Comparison of ENCODE assay signal across 21 mouse cellular contexts in genomic region chr11:12350986-12351546, GRCm38 (mm10).
DNase-seq lines count a peak whose midpoint lies in the region; ATAC-seq lines count a peak whose summit lies in the region.
"Had no signal": no experiment of that assay in that cellular context is flagged by ENCODE, and none has a peak within 500 bp of the region (broad histone marks: within the 10 kb centered on the region; RNA-seq: fewer than 3 reads in every experiment).

No protein-coding gene starts in this region.

- H3K27me3 ChIP-seq in embryonic facial prominence, embryonic 12.5 days, result no peaks in the 10 kb centered on the region
- H3K27me3 ChIP-seq in embryonic facial prominence, embryonic 10.5 days (replicated peaks; ENCODE audit: low read depth, poor library complexity, severe bottlenecking), result no peaks in the 10 kb centered on the region
- no peaks in the 10 kb centered on the region for H3K27me3 ChIP-seq in kidney, embryonic 15.5 days
- H3K27me3 ChIP-seq in neural tube, embryonic 13.5 days, result no peaks in the 10 kb centered on the region
- H3K27me3 ChIP-seq in stomach, embryonic 16.5 days (ENCODE audit: control insufficient read depth, insufficient read depth, low read length), result no peaks in the 10 kb centered on the region
- H3K27me3 ChIP-seq: CH12.LX; neural tube, embryonic 12.5 days had no signal

- H3K4me3 ChIP-seq in embryonic facial prominence, embryonic 12.5 days, result no peak overlapping the region
- H3K4me3 ChIP-seq in embryonic facial prominence, embryonic 10.5 days, result no peak overlapping the region
- no peak overlapping the region for H3K4me3 ChIP-seq in kidney, embryonic 15.5 days (replicated peaks)
- no peak overlapping the region for H3K4me3 ChIP-seq in neural tube, embryonic 13.5 days
- no peak overlapping the region for H3K4me3 ChIP-seq in stomach, embryonic 16.5 days (replicated peaks; ENCODE audit: low read length)
- H3K4me3 ChIP-seq: forebrain, embryonic 10.5 days; heart, embryonic 12.5 days; neural tube, embryonic 12.5 days had no signal

- no peaks in the 10 kb centered on the region for H3K4me1 ChIP-seq in embryonic facial prominence, embryonic 12.5 days
- H3K4me1 ChIP-seq in embryonic facial prominence, embryonic 10.5 days, result peaks cover 8% of the 10 kb centered on the region
- H3K4me1 ChIP-seq in kidney, embryonic 15.5 days, result peaks cover 8% of the 10 kb centered on the region; the same call in 1 of the 2 replicates
- H3K4me1 ChIP-seq in neural tube, embryonic 13.5 days (replicated peaks), result peaks cover 5% of the 10 kb centered on the region
- peaks cover 6% of the 10 kb centered on the region; the same call in 1 of the 2 replicates for H3K4me1 ChIP-seq in stomach, embryonic 16.5 days (ENCODE audit: control insufficient read depth, insufficient read depth, low read length)
- H3K4me1 ChIP-seq: neural tube, embryonic 12.5 days had no signal

- H3K9ac ChIP-seq in embryonic facial prominence, embryonic 12.5 days, result no peak overlapping the region
- no peak overlapping the region for H3K9ac ChIP-seq in kidney, embryonic 15.5 days
- H3K9ac ChIP-seq in neural tube, embryonic 13.5 days, result no peak overlapping the region
- H3K9ac ChIP-seq in stomach, embryonic 16.5 days (ENCODE audit: low read length), result no peak overlapping the region
- H3K9ac ChIP-seq: heart, embryonic 12.5 days; neural tube, embryonic 12.5 days had no signal

- 0 out of 2 replicates have a peak, but pooled peaks have one; percentile 22 for ATAC-seq in embryonic facial prominence, embryonic 12.5 days (ENCODE audit: insufficient number of reproducible peaks, insufficient read depth, low FRiP score, low TSS enrichment)
- no peak for ATAC-seq in kidney, embryonic 15.5 days (replicated peaks; ENCODE audit: low FRiP score)
- no peak for ATAC-seq in neural tube, embryonic 13.5 days (ENCODE audit: low read depth)
- no peak for ATAC-seq in stomach, embryonic 16.5 days (ENCODE audit: insufficient read depth, low FRiP score)
- ATAC-seq: hindbrain, embryonic 16.5 days had no signal

- no peak for DNase-seq in embryonic facial prominence, embryonic 10.5 days (ENCODE audit: low spot score)
- DNase-seq in kidney, adult 18-20 months, result no peak
- DNase-seq in neural tube, embryonic 10.5 days (ENCODE audit: extremely low spot score, low spot score), result no peak
- DNase-seq in frontal cortex, postnatal 25 days (ENCODE audit: low spot score in 2 of 2), result no peak
- DNase-seq: adrenal gland, adult 2 months; cerebellum, postnatal 25 days; gastrocnemius, postnatal 36 days; kidney, postnatal 25 days; lung, adult 2 months; lung, postnatal 36 days; right cerebral cortex, postnatal 25 days had no signal

- no peak overlapping the region; the same call in 1 of the 2 replicates for H3K27ac ChIP-seq in embryonic facial prominence, embryonic 12.5 days
- no peak overlapping the region for H3K27ac ChIP-seq in embryonic facial prominence, embryonic 10.5 days (replicated peaks)
- 0 out of 2 replicates have a peak overlapping the region, but pooled peaks have one; percentile 32 for H3K27ac ChIP-seq in kidney, embryonic 15.5 days
- 0 out of 2 replicates have a peak overlapping the region, but pooled peaks have one; percentile 54 for H3K27ac ChIP-seq in neural tube, embryonic 13.5 days (replicated peaks)
- H3K27ac ChIP-seq in stomach, embryonic 16.5 days (ENCODE audit: low read length), result 0 out of 2 replicates have a peak overlapping the region, but pooled peaks have one; percentile 15
- H3K27ac ChIP-seq: forebrain, embryonic 10.5 days; neural tube, embryonic 12.5 days had no signal

- H3K36me3 ChIP-seq in embryonic facial prominence, embryonic 12.5 days, result no peaks in the 10 kb centered on the region
- no peaks in the 10 kb centered on the region for H3K36me3 ChIP-seq in embryonic facial prominence, embryonic 10.5 days (replicated peaks)
- H3K36me3 ChIP-seq in kidney, embryonic 15.5 days, result no peaks in the 10 kb centered on the region
- no peaks in the 10 kb centered on the region for H3K36me3 ChIP-seq in neural tube, embryonic 13.5 days
- no peaks in the 10 kb centered on the region for H3K36me3 ChIP-seq in stomach, embryonic 16.5 days (ENCODE audit: control insufficient read depth, insufficient read depth, low read length)
- H3K36me3 ChIP-seq: forebrain, embryonic 10.5 days; heart, embryonic 12.5 days; neural tube, embryonic 12.5 days had no signal

- no peaks in the 10 kb centered on the region for H3K9me3 ChIP-seq in embryonic facial prominence, embryonic 12.5 days
- H3K9me3 ChIP-seq in embryonic facial prominence, embryonic 10.5 days, result no peaks in the 10 kb centered on the region
- no peaks in the 10 kb centered on the region for H3K9me3 ChIP-seq in kidney, embryonic 15.5 days (replicated peaks)
- H3K9me3 ChIP-seq in neural tube, embryonic 13.5 days, result no peaks in the 10 kb centered on the region
- no peaks in the 10 kb centered on the region for H3K9me3 ChIP-seq in stomach, embryonic 16.5 days (replicated peaks; ENCODE audit: control insufficient read depth, low read length)
- H3K9me3 ChIP-seq: forebrain, embryonic 10.5 days; heart, embryonic 12.5 days; neural tube, embryonic 12.5 days had no signal

- no peak overlapping the region for H3K4me2 ChIP-seq in embryonic facial prominence, embryonic 12.5 days (replicated peaks)
- H3K4me2 ChIP-seq in kidney, embryonic 15.5 days, result no peak overlapping the region
- H3K4me2 ChIP-seq in neural tube, embryonic 13.5 days, result no peak overlapping the region
- no peak overlapping the region for H3K4me2 ChIP-seq in stomach, embryonic 16.5 days (ENCODE audit: low read depth, low read length)
- H3K4me2 ChIP-seq: heart, embryonic 12.5 days; liver, embryonic 11.5 days; neural tube, embryonic 12.5 days had no signal

- WGBS in embryonic facial prominence, embryonic 12.5 days, result 43% methylated on average over 3 of the region's 3 CpGs
- 60% methylated on average over 3 of the region's 3 CpGs for WGBS in embryonic facial prominence, embryonic 10.5 days
- 19% methylated on average over 3 of the region's 3 CpGs for WGBS in kidney, embryonic 15.5 days
- WGBS in neural tube, embryonic 13.5 days, result 48% methylated on average over 3 of the region's 3 CpGs
- 48% methylated on average over 3 of the region's 3 CpGs for WGBS in stomach, embryonic 16.5 days

Comparison
In these comparisons a context has a peak if more than half of its experiments do, and no peak if none do; other contexts are left out.
1. H3K27ac ChIP-seq: peak in kidney, embryonic 15.5 days (single experiment), neural tube, embryonic 13.5 days (single experiment) and stomach, embryonic 16.5 days (single experiment); none in embryonic facial prominence, embryonic 12.5 days (single experiment) and embryonic facial prominence, embryonic 10.5 days (single experiment).